Mouse (Mus musculus): Measurements from ENCODE around the gene Rubcn. TPM values are rescaled to one million over a fixed set of nuclear protein-coding genes. Genes with fewer than 3 reads are reported as not detected.

Gene Rubcn
- polyA plus RNA-seq, 1 experiment, result 22.1 TPM

DNA sequence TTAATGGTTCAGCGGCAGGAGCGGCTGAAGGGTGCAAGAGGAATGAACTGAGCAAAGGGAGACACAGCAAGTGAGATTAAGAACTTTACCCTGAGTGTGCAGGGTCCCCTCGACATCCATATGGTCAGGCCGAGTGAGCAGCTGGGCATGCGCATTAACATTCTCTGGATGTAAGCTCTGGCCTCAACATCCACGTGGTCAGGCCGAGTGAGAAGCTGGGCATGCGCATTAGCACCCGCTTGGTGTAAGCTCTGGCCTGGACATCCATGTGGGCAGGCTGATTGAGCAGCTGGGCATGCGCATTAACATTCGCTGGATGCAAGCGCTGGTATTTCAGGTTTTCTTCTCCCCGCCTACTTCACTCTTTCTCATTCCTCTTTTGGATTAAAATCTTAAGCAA is 92.7 kb downstream of the Rubcn start:
- H3K4me3 ChIP-seq (ENCODE audit: insufficient read depth, poor library complexity, severe bottlenecking), result no peak overlapping the region
- no peaks in the 10 kb centered on the region for H3K27me3 ChIP-seq (ENCODE audit: control insufficient read depth, insufficient read depth, insufficient read length)
- TF ChIP-seq FOSL1 (IDR thresholded peaks at IDR 0.05; ENCODE audit: insufficient read depth, low read length, poor library complexity, severe bottlenecking) (no peak), CEBPB (IDR thresholded peaks at IDR 0.05; ENCODE audit: low read depth) (no peak), MAX (IDR thresholded peaks at IDR 0.05) (no peak), CTCF (IDR thresholded peaks at IDR 0.05; ENCODE audit: control insufficient read depth, insufficient read depth, insufficient read length) (no peak), USF1 (IDR thresholded peaks at IDR 0.05; ENCODE audit: low read depth) (no peak), MYOG (IDR thresholded peaks at IDR 0.05; ENCODE audit: control insufficient read depth, extremely low read depth, insufficient read length) (no peak), MYOD1 (IDR thresholded peaks at IDR 0.05; ENCODE audit: control insufficient read depth, insufficient read length, low read depth) (no peak)
- no peak overlapping the region for H3ac ChIP-seq (ENCODE audit: control insufficient read depth, insufficient read length, low read depth)
- H3K36me3 ChIP-seq (ENCODE audit: control insufficient read depth, insufficient read depth), result no peaks in the 10 kb centered on the region
- no peaks in the 10 kb centered on the region for H3K79me2 ChIP-seq (ENCODE audit: control insufficient read depth, insufficient read depth)
- H3K79me3 ChIP-seq (ENCODE audit: low read depth), result no peaks in the 10 kb centered on the region

DNA sequence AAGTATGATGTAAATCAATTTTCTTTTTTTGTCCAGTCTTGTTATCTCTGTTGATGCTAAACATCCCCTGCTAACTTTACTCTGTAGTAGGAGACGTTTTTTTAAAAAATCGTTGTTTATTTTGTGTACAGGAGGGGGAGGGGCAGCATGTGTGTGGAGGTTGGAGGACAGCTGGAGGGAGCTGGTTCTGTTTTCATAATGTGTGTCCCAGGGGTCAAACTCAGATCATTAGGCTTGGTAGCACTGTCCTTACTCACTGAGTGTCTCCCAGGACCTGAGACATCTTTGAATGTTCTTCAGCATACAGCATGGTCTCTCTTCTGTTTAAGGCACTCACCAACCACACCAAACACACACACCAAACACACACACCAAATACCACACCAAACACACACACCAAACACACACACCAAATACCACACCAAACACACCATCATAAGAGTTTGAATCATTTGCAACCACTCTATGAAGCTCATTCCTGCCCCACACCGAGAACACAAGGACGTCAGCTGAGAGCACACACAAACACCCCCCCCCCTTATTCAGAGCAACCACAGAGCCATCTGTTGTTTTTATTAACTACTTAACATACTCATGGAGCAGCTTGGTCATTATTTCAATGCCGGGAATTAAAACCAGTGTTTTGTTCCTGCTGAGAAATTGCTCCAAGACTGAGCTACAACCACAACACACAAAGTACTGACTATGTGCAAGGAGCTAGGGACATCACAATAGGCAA is 94.1 kb downstream of the Rubcn start:
- Histone ChIP-seq H3K79me3 (ENCODE audit: low read depth) (no peaks in the 10 kb centered on the region), H3K4me3 (ENCODE audit: insufficient read depth, poor library complexity, severe bottlenecking) (no peak overlapping the region), H3K36me3 (ENCODE audit: control insufficient read depth, insufficient read depth) (no peaks in the 10 kb centered on the region), H3K27me3 (ENCODE audit: control insufficient read depth, insufficient read depth, insufficient read length) (no peaks in the 10 kb centered on the region), H3ac (ENCODE audit: control insufficient read depth, insufficient read length, low read depth) (no peak overlapping the region), H3K79me2 (ENCODE audit: control insufficient read depth, insufficient read depth) (no peaks in the 10 kb centered on the region)
- TF ChIP-seq CTCF (IDR thresholded peaks at IDR 0.05; ENCODE audit: control insufficient read depth, insufficient read depth, insufficient read length) (no peak), MYOD1 (IDR thresholded peaks at IDR 0.05; ENCODE audit: control insufficient read depth, insufficient read length, low read depth) (no peak), MYOG (IDR thresholded peaks at IDR 0.05; ENCODE audit: control insufficient read depth, extremely low read depth, insufficient read length) (no peak), CEBPB (IDR thresholded peaks at IDR 0.05; ENCODE audit: low read depth) (no peak), USF1 (IDR thresholded peaks at IDR 0.05; ENCODE audit: low read depth) (no peak), FOSL1 (IDR thresholded peaks at IDR 0.05; ENCODE audit: insufficient read depth, low read length, poor library complexity, severe bottlenecking) (no peak), MAX (IDR thresholded peaks at IDR 0.05) (no peak)

DNA sequence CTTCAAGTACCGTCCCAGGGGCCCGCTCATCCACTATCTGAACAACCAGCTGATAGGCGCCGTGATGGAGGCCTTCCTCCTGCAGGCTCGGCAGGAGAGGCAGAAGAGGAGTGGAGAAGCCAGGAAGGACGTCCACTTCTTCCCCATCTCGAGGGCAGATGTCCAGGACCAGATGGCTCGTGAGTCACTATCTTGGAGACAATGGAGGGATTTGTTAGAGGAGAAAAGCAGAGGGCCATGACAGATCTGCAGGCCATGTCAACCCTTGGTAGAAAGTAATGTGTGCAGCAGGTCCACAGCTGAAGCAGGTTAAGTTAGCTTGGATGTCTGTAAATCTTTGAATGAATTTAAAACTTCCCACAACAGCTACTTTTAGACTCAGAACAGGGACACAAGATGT is 98.6 kb downstream of the Rubcn start:
- Histone ChIP-seq H3K36me3 (ENCODE audit: control insufficient read depth, insufficient read depth) (no peaks in the 10 kb centered on the region), H3K27me3 (ENCODE audit: control insufficient read depth, insufficient read depth, insufficient read length) (no peaks in the 10 kb centered on the region), H3ac (ENCODE audit: control insufficient read depth, insufficient read length, low read depth) (no peak overlapping the region), H3K4me3 (ENCODE audit: insufficient read depth, poor library complexity, severe bottlenecking) (no peak overlapping the region), H3K79me2 (ENCODE audit: control insufficient read depth, insufficient read depth) (no peaks in the 10 kb centered on the region), H3K79me3 (ENCODE audit: low read depth) (no peaks in the 10 kb centered on the region)
- no peak for TF ChIP-seq CEBPB (IDR thresholded peaks at IDR 0.05; ENCODE audit: low read depth)
- no peak for TF ChIP-seq CTCF (IDR thresholded peaks at IDR 0.05; ENCODE audit: control insufficient read depth, insufficient read depth, insufficient read length)
- TF ChIP-seq MAX (IDR thresholded peaks at IDR 0.05), result no peak
- TF ChIP-seq MYOD1 (IDR thresholded peaks at IDR 0.05; ENCODE audit: control insufficient read depth, insufficient read length, low read depth), result no peak
- TF ChIP-seq MYOG (IDR thresholded peaks at IDR 0.05; ENCODE audit: control insufficient read depth, extremely low read depth, insufficient read length), result no peak
- no peak for TF ChIP-seq USF1 (IDR thresholded peaks at IDR 0.05; ENCODE audit: low read depth)
- no peak for TF ChIP-seq FOSL1 (IDR thresholded peaks at IDR 0.05; ENCODE audit: insufficient read depth, low read length, poor library complexity, severe bottlenecking)

DNA sequence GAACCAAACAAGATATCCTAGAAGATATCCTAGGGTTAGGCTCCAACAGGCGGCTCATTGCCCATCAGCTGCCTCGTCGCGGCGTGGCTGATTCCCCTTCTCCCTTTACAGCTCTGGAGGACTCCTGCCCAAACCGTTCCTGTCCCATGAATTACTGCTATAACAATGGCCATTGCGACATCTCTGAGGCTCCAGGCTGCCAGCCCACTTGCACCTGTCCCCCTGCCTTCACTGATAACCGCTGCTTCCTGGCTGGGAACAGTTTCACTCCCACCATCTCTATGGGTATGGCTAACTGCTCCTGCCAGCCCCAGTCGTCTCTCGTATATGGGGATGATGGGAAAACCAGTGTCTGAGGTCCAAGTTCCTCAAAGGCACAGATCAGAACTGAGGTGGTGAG is 100.9 kb downstream of the Rubcn start:
- Histone ChIP-seq H3K27me3 (ENCODE audit: control insufficient read depth, insufficient read depth, insufficient read length) (no peaks in the 10 kb centered on the region), H3K4me3 (ENCODE audit: insufficient read depth, poor library complexity, severe bottlenecking) (no peak overlapping the region), H3K79me3 (ENCODE audit: low read depth) (no peaks in the 10 kb centered on the region), H3ac (ENCODE audit: control insufficient read depth, insufficient read length, low read depth) (no peak overlapping the region), H3K79me2 (ENCODE audit: control insufficient read depth, insufficient read depth) (no peaks in the 10 kb centered on the region), H3K36me3 (ENCODE audit: control insufficient read depth, insufficient read depth) (no peaks in the 10 kb centered on the region)
- peak; percentile 79 for TF ChIP-seq MYOD1 (IDR thresholded peaks at IDR 0.05; ENCODE audit: control insufficient read depth, insufficient read length, low read depth)
- TF ChIP-seq CEBPB (IDR thresholded peaks at IDR 0.05; ENCODE audit: low read depth), result peak; percentile 75
- TF ChIP-seq MYOG (IDR thresholded peaks at IDR 0.05; ENCODE audit: control insufficient read depth, extremely low read depth, insufficient read length), result no peak
- no peak for TF ChIP-seq USF1 (IDR thresholded peaks at IDR 0.05; ENCODE audit: low read depth)
- TF ChIP-seq CTCF (IDR thresholded peaks at IDR 0.05; ENCODE audit: control insufficient read depth, insufficient read depth, insufficient read length), result no peak

Other genes with a start within 250 kb of the Rubcn start
- 78.4 TPM for gene Tnk2, start 233.9 kb downstream of the Rubcn start, polyA plus RNA-seq (2012; fragmentation: generic; extraction: Trizol)
- gene Muc4, start 141.9 kb downstream of the Rubcn start, polyA plus RNA-seq (2012; fragmentation: generic; extraction: Trizol), result 0.01 TPM
- not detected for gene Muc20, start 80.3 kb downstream of the Rubcn start, polyA plus RNA-seq (2012; fragmentation: generic; extraction: Trizol)
- not detected for gene Smbd1, start 67.3 kb downstream of the Rubcn start, polyA plus RNA-seq (2012; fragmentation: generic; extraction: Trizol)
- 16.8 TPM for gene Fyttd1, start 266 bp downstream of the Rubcn start, polyA plus RNA-seq (2012; fragmentation: generic; extraction: Trizol)
- gene Lrch3, start 36.3 kb upstream of the Rubcn start, polyA plus RNA-seq (2012; fragmentation: generic; extraction: Trizol), result 6.7 TPM
- 0.92 TPM for gene Iqcg, start 178.5 kb upstream of the Rubcn start, polyA plus RNA-seq (2012; fragmentation: generic; extraction: Trizol)
- 3,163 TPM for gene Rpl35a, start 178.7 kb upstream of the Rubcn start, polyA plus RNA-seq (2012; fragmentation: generic; extraction: Trizol)
- gene Lmln, start 184.8 kb upstream of the Rubcn start, polyA plus RNA-seq (2012; fragmentation: generic; extraction: Trizol), result 1.2 TPM